Mouse (Mus musculus) lung, postnatal 0 days (tissue): ENCODE measurements around the gene Tmed9. TPM values are rescaled to one million over a fixed set of nuclear protein-coding genes. Genes with fewer than 3 reads are reported as not detected.
"Not testable (repeated sequence)": the region's sequence is repeated elsewhere in the genome, so short reads cannot be mapped to it uniquely, and the experiment has no call there.

Source experiments
- ATAC-seq: fragments of 200-750 bp; cut with Nextera tagmentation; 2 replicates; pipeline ENCODE4 v1.8.0; 2017; ENCODE audit warnings: moderate library complexity
- DNase-seq: peaks from one replicate; pipeline ENCODE4 v3.0.0-alpha.2; 2016; ENCODE audit warnings: low spot score
- H3K27ac ChIP-seq: fragments of 300-500 bp; sonication (generic); 2 replicates; pipeline ENCODE4 v1.5.1; 2014; ENCODE audit warnings: antibody characterized with exemption, mild to moderate bottlenecking, low read length, mixed read lengths
- H3K27me3 ChIP-seq: fragments of 300-500 bp; sonication (generic); replicated peaks from 2 replicates; pipeline ENCODE4 v1.6.1; 2014; ENCODE audit warnings: low read length, mixed read lengths; ENCODE audit not compliant: insufficient read depth
- H3K36me3 ChIP-seq: fragments of 300-500 bp; sonication (generic); 2 replicates; pipeline ENCODE4 v1.6.1; 2014; ENCODE audit warnings: low read length, mixed read lengths; ENCODE audit not compliant: insufficient read depth
- H3K4me1 ChIP-seq: fragments of 300-500 bp; sonication (generic); 2 replicates; pipeline ENCODE4 v1.6.1; 2014; ENCODE audit warnings: antibody characterized with exemption, low read depth, low read length, mixed read lengths; ENCODE audit not compliant: insufficient read depth
- H3K4me2 ChIP-seq: fragments of 300-500 bp; sonication (generic); replicated peaks from 2 replicates; pipeline ENCODE4 v1.6.1; 2014; ENCODE audit warnings: low read depth, mild to moderate bottlenecking, low read length, moderate library complexity, mixed read lengths
- H3K4me3 ChIP-seq: fragments of 300-500 bp; sonication (generic); 2 replicates; pipeline ENCODE4 v1.5.1; 2014; ENCODE audit warnings: low read depth, low read length
- H3K9ac ChIP-seq: fragments of 300-500 bp; sonication (generic); replicated peaks from 2 replicates; pipeline ENCODE4 v1.6.1; 2014; ENCODE audit warnings: low read depth, mild to moderate bottlenecking
- H3K9me3 ChIP-seq: fragments of 300-500 bp; sonication (generic); 2 replicates; pipeline ENCODE4 v1.6.1; 2016; ENCODE audit warnings: low read length, mixed read lengths
- CTCF ChIP-seq: IDR thresholded peaks from 2 replicates; pipeline ENCODE4 v1.5.1; 2016; ENCODE audit warnings: antibody characterized with exemption, mild to moderate bottlenecking
- EP300 ChIP-seq: IDR thresholded peaks from 2 replicates; pipeline ENCODE4 v1.6.1; 2016; ENCODE audit warnings: antibody characterized with exemption, mild to moderate bottlenecking, control low read depth
- WGBS: fragments of 180-500 bp; shearing (Covaris S2); extraction: QIAGEN DNeasy Blood & Tissue Kit; methylation state at CpG from one replicate; pipeline ENCODE4 v1.1.7; 2014; 5-methylcytosine and 5-hydroxymethylcytosine counted together
- polyA plus RNA-seq: library from polyadenylated mRNA; unstranded; fragments of >200 nt; fragmentation: Nextera tagmentation; extraction: Ambion mirVana; gene quantifications from 2 replicates; pipeline ENCODE4 v1.2.1, GENCODE M21; 2015

Gene Tmed9
- polyA plus RNA-seq, 1 experiment from 2014 or later: 112 TPM

GRCm38 (mm10) chr13:55611996-55612395 lies 38.5 kb downstream of the Tmed9 start:
- DNase-seq: no peak
- Histone ChIP-seq H3K27me3 (no peaks in the 10 kb centered on the region), H3K4me2 (no peak overlapping the region), H3K36me3 (0 out of 2 replicates have a peak, but pooled peaks cover 5% of the 10 kb centered on the region), H3K4me1 (no peaks in the 10 kb centered on the region), H3K9ac (no peak overlapping the region), H3K4me3 (no peak overlapping the region), H3K27ac (no peak overlapping the region), H3K9me3 (no peaks in the 10 kb centered on the region)
- ATAC-seq: no peak
- no peak for TF ChIP-seq EP300
- no peak for TF ChIP-seq CTCF
- WGBS: 88% methylated on average over 7 of the region's 7 CpGs

GRCm38 (mm10) chr13:55613471-55613870 lies 39.9 kb downstream of the Tmed9 start:
- Histone ChIP-seq H3K9me3 (no peaks in the 10 kb centered on the region), H3K27me3 (no peaks in the 10 kb centered on the region), H3K4me1 (no peaks in the 10 kb centered on the region), H3K36me3 (no peaks in the 10 kb centered on the region), H3K9ac (no peak overlapping the region), H3K4me3 (no peak overlapping the region), H3K27ac (no peak overlapping the region), H3K4me2 (no peak overlapping the region)
- no peak for DNase-seq
- TF ChIP-seq CTCF (no peak), EP300 (no peak)
- WGBS: 37% methylated on average over 5 of the region's 5 CpGs
- ATAC-seq: no peak

GRCm38 (mm10) chr13:55619328-55619727 lies 45.8 kb downstream of the Tmed9 start:
- 73% methylated on average over 4 of the region's 4 CpGs for WGBS
- DNase-seq: no peak

GRCm38 (mm10) chr13:55620275-55620674 lies 46.7 kb downstream of the Tmed9 start:
- ATAC-seq: no peak
- no peaks in the 10 kb centered on the region for H3K27me3 ChIP-seq
- 74% methylated on average over 2 of the region's 2 CpGs for WGBS
- no peak overlapping the region for H3K27ac ChIP-seq
- peaks cover 3% of the 10 kb centered on the region; the same call in 1 of the 2 replicates for H3K36me3 ChIP-seq
- no peaks in the 10 kb centered on the region for H3K9me3 ChIP-seq
- peaks cover 5% of the 10 kb centered on the region; the same call in 1 of the 2 replicates for H3K4me1 ChIP-seq
- no peak overlapping the region for H3K9ac ChIP-seq
- TF ChIP-seq EP300: no peak
- no peak for TF ChIP-seq CTCF
- no peak for DNase-seq
- H3K4me2 ChIP-seq: no peak overlapping the region
- no peak overlapping the region for H3K4me3 ChIP-seq

More at GRCm38 (mm10) chr13:55619328-55619727, 45.8 kb downstream of the Tmed9 start:
- TF ChIP-seq CTCF (no peak), EP300 (no peak)
- Histone ChIP-seq H3K36me3 (no peaks in the 10 kb centered on the region), H3K9me3 (no peaks in the 10 kb centered on the region), H3K4me1 (peaks cover 5% of the 10 kb centered on the region; the same call in 1 of the 2 replicates), H3K9ac (no peak overlapping the region), H3K27ac (no peak overlapping the region), H3K4me2 (no peak overlapping the region), H3K4me3 (no peak overlapping the region), H3K27me3 (no peaks in the 10 kb centered on the region)
- ATAC-seq: no peak

GRCm38 (mm10) chr13:55622156-55622648 lies 48.7 kb downstream of the Tmed9 start:
- not testable (repeated sequence) for H3K27me3 ChIP-seq, H3K9me3 ChIP-seq, H3K36me3 ChIP-seq, ATAC-seq, H3K4me1 ChIP-seq
- Histone ChIP-seq H3K9ac (peak overlapping the region; percentile 69), H3K4me3 (peak overlapping the region; percentile 84), H3K4me2 (peak overlapping the region; percentile 63), H3K27ac (peak overlapping the region; percentile 76)
- peak; percentile 30 for DNase-seq
- 17% methylated on average over 20 of the region's 20 CpGs for WGBS

GRCm38 (mm10) chr13:55622649-55623541 lies 49.4 kb downstream of the Tmed9 start, which contains the start of gene Caml:
TSS of gene Caml (plus strand) at chr13:55623005.
- Histone ChIP-seq H3K9ac (peak within 1 kb of the TSS; percentile 69), H3K4me3 (peak within 1 kb of the TSS; percentile 84), H3K27me3 (no peaks in the 10 kb centered on the region), H3K36me3 (peaks cover 3% of the 10 kb centered on the region; the same call in 1 of the 2 replicates), H3K27ac (peak within 1 kb of the TSS; percentile 76), H3K4me1 (peaks cover 5% of the 10 kb centered on the region; the same call in 1 of the 2 replicates), H3K9me3 (no peaks in the 10 kb centered on the region), H3K4me2 (peak within 1 kb of the TSS; percentile 63)
- TF ChIP-seq CTCF: peak; percentile 25; the same call in 1 of the 2 replicates
- TF ChIP-seq EP300: peak; percentile 39; the same call in 1 of the 2 replicates
- WGBS: 0% methylated on average over 54 of the region's 59 CpGs
- ATAC-seq (peak; percentile 99), DNase-seq (peak; percentile 96)
